Mouse (Mus musculus): ENCODE results near the gene Wdr76. TPM values are rescaled to one million over a fixed set of nuclear protein-coding genes. Genes with fewer than 3 reads are reported as not detected.
"Not testable (repeated sequence)": the region's sequence is repeated elsewhere in the genome, so short reads cannot be mapped to it uniquely, and the experiment has no call there.

The Wdr76 gene
- polyA plus RNA-seq (2012; rRNA removed) (12.3 and 12.7 TPM in 2 replicates), polyA plus RNA-seq (2014; fragmentation: Nextera tagmentation; extraction: Ambion mirVana) (6.1 and 6.7 TPM in 2 replicates)

DNA sequence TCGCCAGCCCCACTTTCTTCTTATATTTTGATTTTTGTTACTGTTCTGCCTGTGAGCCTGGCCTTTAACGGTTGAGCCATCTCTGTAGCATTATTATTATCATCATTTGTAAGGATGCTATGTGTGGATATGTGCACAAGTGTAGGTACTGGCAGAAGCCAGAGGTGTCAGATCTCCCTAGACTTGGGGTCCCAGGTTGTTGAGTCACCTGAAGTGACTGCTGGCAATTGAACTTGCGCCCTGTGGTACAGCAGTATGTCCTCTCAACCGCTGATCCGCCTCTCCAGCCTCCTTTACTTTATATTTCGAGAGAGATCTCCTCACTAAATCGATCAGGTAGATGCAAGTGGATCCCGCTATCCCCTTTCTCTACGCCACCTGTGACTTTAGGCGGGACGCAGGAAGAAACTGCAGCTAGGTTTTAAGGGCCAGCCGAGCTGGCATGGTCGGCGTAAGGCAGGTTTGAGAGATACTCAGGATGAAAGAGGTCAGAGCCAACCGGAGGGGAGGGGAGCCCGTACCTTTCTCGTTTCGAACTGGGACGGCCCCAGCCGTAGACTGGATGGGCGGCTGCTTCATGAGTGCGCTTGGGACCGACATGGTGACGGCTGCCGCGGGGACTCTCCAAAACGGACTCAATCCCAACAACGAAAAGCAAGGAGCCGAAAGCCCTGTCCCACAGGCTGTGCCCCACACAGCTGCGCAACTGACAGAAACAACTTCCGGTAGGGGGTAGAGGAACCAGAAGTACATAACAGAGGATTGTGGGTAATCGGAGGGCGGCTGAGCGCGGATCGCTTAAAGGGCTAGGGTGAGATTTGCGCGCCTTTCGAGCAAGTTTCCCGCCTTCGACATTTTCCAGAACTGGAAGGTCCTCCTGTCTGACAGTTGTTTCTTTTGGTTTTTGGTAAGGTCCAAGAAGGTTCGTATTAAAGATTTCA is at the start of gene Wdr76, which contains the start of gene Mfap1a:
TSS of gene Wdr76 (plus strand) at position 782 of the 941 bp plus-strand sequence.
TSS of gene Mfap1a (minus strand) at position 724 of the 941 bp plus-strand sequence.
- 5% methylated on average over 40 of the region's 42 CpGs for WGBS
- H3K27ac ChIP-seq (replicated peaks; ENCODE audit: low read depth, low read length), result not testable (repeated sequence)

DNA sequence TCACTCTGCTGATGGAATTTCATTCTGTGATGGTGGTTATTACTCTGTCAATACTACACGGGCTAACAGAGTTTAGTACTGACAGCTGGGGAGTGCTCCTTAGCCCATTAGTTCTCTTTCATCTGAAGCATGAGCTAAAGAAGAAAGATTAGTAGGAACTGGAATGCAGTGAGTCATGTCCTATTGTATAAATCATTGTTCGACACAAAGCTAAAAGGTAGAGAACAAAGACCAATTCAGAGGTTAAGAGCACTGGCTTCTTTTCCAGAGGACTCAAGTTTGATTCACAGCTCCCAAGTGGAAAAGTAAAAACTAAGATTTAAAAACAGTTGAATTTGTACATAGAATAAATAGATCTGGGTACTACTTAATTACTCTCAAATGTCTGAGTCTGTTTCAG is 46.5 kb upstream of the Wdr76 start:
- H3K27ac ChIP-seq (replicated peaks; ENCODE audit: low read depth, low read length), result no peak overlapping the region
- no peak overlapping the region for H3K4me2 ChIP-seq (replicated peaks; ENCODE audit: low read depth, low read length, severe bottlenecking)
- H3K9me3 ChIP-seq (ENCODE audit: control insufficient read depth, low read length), result no peaks in the 10 kb centered on the region
- no peak overlapping the region for H3K9ac ChIP-seq (ENCODE audit: low read depth, low read length, severe bottlenecking)
- H3K27me3 ChIP-seq (ENCODE audit: control insufficient read depth, insufficient read depth, low read length), result no peaks in the 10 kb centered on the region
- peaks cover 3% of the 10 kb centered on the region; the same call in 1 of the 2 replicates for H3K4me1 ChIP-seq (ENCODE audit: control insufficient read depth, insufficient read depth, low read length)
- ATAC-seq (ENCODE audit: low FRiP score, low read depth) (no peak), DNase-seq (ENCODE audit: low spot score) (no peak)
- WGBS, result 69% methylated on average over 2 of the region's 2 CpGs
- TF ChIP-seq POLR2A (IDR thresholded peaks at IDR 0.05; ENCODE audit: borderline replicate concordance, extremely low read depth, insufficient read depth, insufficient read length), result no peak
- H3K36me3 ChIP-seq (ENCODE audit: control insufficient read depth, insufficient read depth, low read length), result peaks cover 20% of the 10 kb centered on the region
- no peak overlapping the region for H3K4me3 ChIP-seq (replicated peaks; ENCODE audit: low read length)

More for the DNA sequence above, at the start of gene Wdr76, which contains the start of gene Mfap1a:
- H3K36me3 ChIP-seq (ENCODE audit: control insufficient read depth, insufficient read depth, low read length); H3K9me3 ChIP-seq (ENCODE audit: control insufficient read depth, low read length); H3K27me3 ChIP-seq (ENCODE audit: control insufficient read depth, insufficient read depth, low read length): not testable (repeated sequence)
- TF ChIP-seq POLR2A (IDR thresholded peaks at IDR 0.05; ENCODE audit: borderline replicate concordance, extremely low read depth, insufficient read depth, insufficient read length), result peak; percentile 74; the same call in 1 of the 2 replicates
- Histone ChIP-seq H3K4me2 (replicated peaks; ENCODE audit: low read depth, low read length, severe bottlenecking) (peak within 1 kb of the TSS; percentile 50), H3K9ac (ENCODE audit: low read depth, low read length, severe bottlenecking) (peak within 1 kb of the TSS; percentile 64), H3K4me3 (replicated peaks; ENCODE audit: low read length) (peak within 1 kb of the TSS; percentile 51), H3K4me1 (ENCODE audit: control insufficient read depth, insufficient read depth, low read length) (peaks cover 12% of the 10 kb centered on the region; the same call in 1 of the 2 replicates)
- DNase-seq (ENCODE audit: low spot score) (peak; percentile 95), ATAC-seq (ENCODE audit: low FRiP score, low read depth) (peak; percentile 95)

DNA sequence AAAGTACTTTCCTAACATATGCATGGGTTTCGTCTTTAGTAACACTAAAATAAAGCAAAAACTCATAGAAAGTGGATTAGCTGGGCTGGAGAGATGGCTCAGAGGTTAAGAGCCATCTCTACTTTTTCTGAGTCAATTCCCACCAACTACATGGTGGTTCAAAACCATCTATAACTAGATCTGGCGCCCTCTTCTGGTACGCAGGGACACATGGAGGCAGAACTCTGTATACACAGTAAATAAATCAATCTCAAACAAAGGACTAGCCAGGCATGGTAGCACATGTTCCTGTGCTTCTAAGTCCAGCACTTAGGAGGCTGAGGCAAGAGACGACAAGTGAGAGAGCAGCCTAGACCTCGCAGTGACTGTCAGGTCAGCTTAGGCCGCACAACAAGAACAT is 37.5 kb upstream of the Wdr76 start:
- H3K36me3 ChIP-seq (ENCODE audit: control insufficient read depth, insufficient read depth, low read length); DNase-seq (ENCODE audit: low spot score); H3K4me2 ChIP-seq (replicated peaks; ENCODE audit: low read depth, low read length, severe bottlenecking); ATAC-seq (ENCODE audit: low FRiP score, low read depth); H3K9ac ChIP-seq (ENCODE audit: low read depth, low read length, severe bottlenecking); H3K4me1 ChIP-seq (ENCODE audit: control insufficient read depth, insufficient read depth, low read length); H3K4me3 ChIP-seq (replicated peaks; ENCODE audit: low read length); H3K27ac ChIP-seq (replicated peaks; ENCODE audit: low read depth, low read length); H3K9me3 ChIP-seq (ENCODE audit: control insufficient read depth, low read length); H3K27me3 ChIP-seq (ENCODE audit: control insufficient read depth, insufficient read depth, low read length): not testable (repeated sequence)
- WGBS, result 60% methylated on average over 1 of the region's 6 CpGs

DNA sequence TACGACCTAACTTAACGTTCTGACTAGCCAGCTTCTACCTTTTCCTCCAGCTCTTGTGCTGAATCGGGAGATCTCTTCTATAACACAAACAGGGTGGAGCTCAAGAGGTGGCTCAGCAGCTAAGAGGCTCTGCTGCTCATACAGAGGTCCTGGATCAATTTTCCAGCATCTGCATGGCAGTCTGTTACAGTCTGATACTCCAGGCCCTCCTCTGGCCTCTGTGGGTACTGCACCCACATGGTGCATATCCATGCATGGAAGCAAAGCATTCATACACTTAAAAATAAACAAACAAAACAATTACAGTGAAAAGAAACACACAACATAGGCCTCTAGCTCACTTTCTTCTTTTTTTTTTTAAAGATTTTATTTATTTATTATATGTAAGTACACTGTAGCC is 33.7 kb upstream of the Wdr76 start:
- H3K27ac ChIP-seq (replicated peaks; ENCODE audit: low read depth, low read length); H3K9ac ChIP-seq (ENCODE audit: low read depth, low read length, severe bottlenecking); ATAC-seq (ENCODE audit: low FRiP score, low read depth); H3K4me2 ChIP-seq (replicated peaks; ENCODE audit: low read depth, low read length, severe bottlenecking); H3K4me1 ChIP-seq (ENCODE audit: control insufficient read depth, insufficient read depth, low read length); DNase-seq (ENCODE audit: low spot score); H3K4me3 ChIP-seq (replicated peaks; ENCODE audit: low read length); H3K36me3 ChIP-seq (ENCODE audit: control insufficient read depth, insufficient read depth, low read length); H3K9me3 ChIP-seq (ENCODE audit: control insufficient read depth, low read length); H3K27me3 ChIP-seq (ENCODE audit: control insufficient read depth, insufficient read depth, low read length): not testable (repeated sequence)
- WGBS, result 84% methylated on average over 3 of the region's 3 CpGs

DNA sequence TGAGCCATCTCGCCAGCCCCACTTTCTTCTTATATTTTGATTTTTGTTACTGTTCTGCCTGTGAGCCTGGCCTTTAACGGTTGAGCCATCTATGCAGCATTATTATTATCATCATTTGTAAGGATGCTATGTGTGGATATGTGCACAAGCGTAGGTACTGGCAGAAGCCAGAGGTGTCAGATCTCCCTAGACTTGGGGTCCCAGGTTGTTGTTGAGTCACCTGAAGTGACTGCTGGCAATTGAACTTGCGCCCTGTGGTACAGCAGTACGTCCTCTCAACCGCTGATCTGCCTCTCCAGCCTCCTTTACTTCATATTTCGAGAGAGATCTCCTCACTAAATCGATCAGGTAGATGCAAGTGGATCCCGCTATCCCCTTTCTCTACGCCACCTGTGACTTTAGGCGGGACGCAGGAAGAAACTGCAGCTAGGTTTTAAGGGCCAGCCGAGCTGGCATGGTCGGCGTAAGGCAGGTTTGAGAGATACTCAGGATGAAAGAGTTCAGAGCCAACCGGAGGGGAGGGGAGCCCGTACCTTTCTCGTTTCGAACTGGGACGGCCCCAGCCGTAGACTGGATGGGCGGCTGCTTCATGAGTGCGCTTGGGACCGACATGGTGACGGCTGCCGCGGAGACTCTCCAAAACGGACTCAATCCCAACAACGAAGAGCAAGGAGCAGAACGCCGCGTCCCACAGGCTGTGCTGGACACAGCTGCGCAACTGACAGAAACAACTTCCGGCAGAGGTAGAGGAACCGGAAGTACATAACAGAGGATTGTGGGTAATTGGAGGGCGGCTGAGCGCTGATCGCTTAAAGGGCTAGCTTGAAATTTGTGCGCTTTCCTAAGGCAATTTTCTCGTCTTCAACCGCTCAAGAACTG is 33.0 kb upstream of the Wdr76 start, which contains the start of gene Mfap1b:
TSS of gene Mfap1b (minus strand) at position 767 of the 879 bp plus-strand sequence.
- peak; percentile 61; the same call in 1 of the 2 replicates for TF ChIP-seq POLR2A (IDR thresholded peaks at IDR 0.05; ENCODE audit: borderline replicate concordance, extremely low read depth, insufficient read depth, insufficient read length)
- not testable (repeated sequence) for H3K36me3 ChIP-seq (ENCODE audit: control insufficient read depth, insufficient read depth, low read length); H3K9me3 ChIP-seq (ENCODE audit: control insufficient read depth, low read length); H3K27ac ChIP-seq (replicated peaks; ENCODE audit: low read depth, low read length); H3K4me1 ChIP-seq (ENCODE audit: control insufficient read depth, insufficient read depth, low read length); H3K27me3 ChIP-seq (ENCODE audit: control insufficient read depth, insufficient read depth, low read length)
- 4% methylated on average over 36 of the region's 41 CpGs for WGBS
- peak; percentile 94 for ATAC-seq (ENCODE audit: low FRiP score, low read depth)
- peak within 1 kb of the TSS; percentile 53 for H3K4me3 ChIP-seq (replicated peaks; ENCODE audit: low read length)
- peak; percentile 94 for DNase-seq (ENCODE audit: low spot score)
- peak within 1 kb of the TSS; percentile 55 for H3K9ac ChIP-seq (ENCODE audit: low read depth, low read length, severe bottlenecking)
- peak within 1 kb of the TSS; percentile 59 for H3K4me2 ChIP-seq (replicated peaks; ENCODE audit: low read depth, low read length, severe bottlenecking)

Measured in limb, embryonic 14.5 days (tissue).